Mouse (Mus musculus): ENCODE data around the gene Abhd17b. TPM values are rescaled to one million over a fixed set of nuclear protein-coding genes. Genes with fewer than 3 reads are reported as not detected.
"Not testable (repeated sequence)": the region's sequence is repeated elsewhere in the genome, so short reads cannot be mapped to it uniquely, and the experiment has no call there.

Abhd17b gene
- total RNA-seq (2021), result 10 to 100 TPM; 50.1 to 58.3 TPM
- long read RNA-seq, experiment 1, transcript Abhd17b-201 (4 exons, 2,259 nt), result major isoform, 57 of 73 reads
- long read RNA-seq, experiment 1, partial matches to known transcripts, result 2 of 73 reads
- long read RNA-seq, experiment 1, other reads (novel, unspliced or antisense), result 13 of 73 reads
- long read RNA-seq, experiment 2, transcript Abhd17b-201 (4 exons, 2,259 nt), result major isoform, 13 of 13 reads
- long read RNA-seq, experiment 2, partial matches to known transcripts, result 0 of 13 reads
- long read RNA-seq, experiment 2, other reads (novel, unspliced or antisense), result 0 of 13 reads

GRCm38 (mm10) chr19:21653172-21653981 lies at the start of gene Abhd17b:
TSS of gene Abhd17b (plus strand) at chr19:21653185.
- peak; percentile 70 to 72 for DNase-seq

GRCm38 (mm10) chr19:21603836-21604235 lies 49.1 kb upstream of the Abhd17b start:
- DNase-seq, result no peak

DNA sequence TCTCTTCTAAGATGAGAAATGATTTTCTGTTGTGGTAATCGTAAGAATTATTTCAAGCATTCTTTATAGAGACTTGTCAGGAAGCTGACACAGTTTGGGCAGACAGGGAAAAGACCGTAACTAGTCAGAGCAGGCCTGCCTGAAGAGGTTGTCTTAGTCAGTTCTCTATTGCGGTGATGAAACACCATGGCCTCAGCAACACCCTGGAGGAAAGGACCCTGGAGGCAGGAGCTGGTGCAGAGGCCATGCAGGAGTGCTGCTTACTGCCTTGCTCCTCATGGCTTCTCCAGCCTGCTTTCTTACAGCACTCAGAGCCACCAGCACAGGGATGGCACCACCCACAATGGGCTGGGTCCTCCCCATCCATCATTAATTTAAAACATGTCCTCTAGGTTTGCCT lies 47.7 kb upstream of the Abhd17b start:
- peak in 1 of 2 experiments; percentile 14 for DNase-seq

DNA sequence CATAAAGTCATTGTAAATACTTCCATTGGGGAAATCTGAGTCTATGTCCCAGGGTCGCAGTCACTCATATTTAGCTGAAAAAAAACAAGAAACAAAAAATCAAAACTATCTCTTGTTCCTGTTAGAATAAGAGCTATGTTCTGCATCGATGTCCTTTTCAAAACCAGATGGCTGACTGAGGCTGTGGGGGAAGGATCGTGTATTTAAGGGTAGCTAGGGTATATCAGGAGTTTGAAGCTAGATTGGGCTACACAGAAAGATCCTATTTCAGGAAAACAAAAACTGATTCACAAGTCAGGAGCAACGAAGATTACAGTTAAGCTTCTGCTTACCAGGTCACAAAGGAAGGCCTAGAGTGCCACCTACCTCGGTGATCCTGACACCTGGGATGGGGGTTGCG lies 42.7 kb upstream of the Abhd17b start:
- no peak for DNase-seq

GRCm38 (mm10) chr19:21611297-21611696 lies 41.7 kb upstream of the Abhd17b start:
- no peak for DNase-seq

- no peak for DNase-seq
Measured at GRCm38 (mm10) chr19:21611725-21612575, 41.0 kb upstream of the Abhd17b start.

GRCm38 (mm10) chr19:21615801-21616200 lies 37.2 kb upstream of the Abhd17b start:
- DNase-seq, result no peak

- DNase-seq, result peak in 1 of 2 experiments; percentile 54
Measured at GRCm38 (mm10) chr19:21623410-21624147, 29.4 kb upstream of the Abhd17b start.

- peak; percentile 27 to 39 for DNase-seq
Measured at GRCm38 (mm10) chr19:21624148-21624535, 28.8 kb upstream of the Abhd17b start.

DNA sequence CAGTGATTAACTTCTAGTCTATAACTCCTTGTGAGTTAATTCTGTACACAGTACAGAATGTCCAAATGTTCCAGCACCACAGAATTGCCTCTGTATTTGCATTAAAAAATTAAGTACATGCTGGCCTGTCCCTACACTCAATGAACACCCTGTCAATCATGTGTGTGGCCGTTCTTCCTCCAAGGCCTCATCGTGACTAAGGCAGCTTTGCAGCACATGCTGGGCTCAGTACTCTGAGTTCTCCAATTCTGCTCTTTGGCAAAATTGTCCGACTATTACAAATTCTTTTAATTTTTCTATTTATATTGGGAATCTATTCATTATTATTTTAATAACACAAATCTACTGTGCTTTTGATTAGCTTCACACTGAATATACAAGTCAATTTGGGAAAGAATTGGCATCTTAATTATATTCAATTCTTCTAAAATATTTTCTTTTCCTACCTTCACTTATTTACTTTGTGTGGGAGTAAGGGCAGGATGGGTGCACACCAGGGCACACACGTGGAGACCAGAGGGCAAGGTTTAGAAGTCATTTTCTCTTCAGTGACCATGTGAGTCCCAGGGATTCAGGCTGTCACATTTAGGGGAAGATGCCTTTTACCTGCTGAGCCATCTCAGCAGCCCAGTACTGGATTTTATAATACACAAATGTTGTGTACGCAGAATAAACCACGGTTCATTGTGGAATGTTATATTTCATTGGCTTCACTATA lies 26.6 kb upstream of the Abhd17b start:
- peak; percentile 24 to 41 for DNase-seq

- DNase-seq, result not testable (repeated sequence)
Measured at GRCm38 (mm10) chr19:21628440-21628839, 24.5 kb upstream of the Abhd17b start.

- DNase-seq, result no peak
Measured at GRCm38 (mm10) chr19:21629030-21629429, 24.0 kb upstream of the Abhd17b start.

GRCm38 (mm10) chr19:21629501-21629900 lies 23.5 kb upstream of the Abhd17b start:
- no peak for DNase-seq

GRCm38 (mm10) chr19:21630656-21631331 lies 22.2 kb upstream of the Abhd17b start:
- DNase-seq, result no peak

DNA sequence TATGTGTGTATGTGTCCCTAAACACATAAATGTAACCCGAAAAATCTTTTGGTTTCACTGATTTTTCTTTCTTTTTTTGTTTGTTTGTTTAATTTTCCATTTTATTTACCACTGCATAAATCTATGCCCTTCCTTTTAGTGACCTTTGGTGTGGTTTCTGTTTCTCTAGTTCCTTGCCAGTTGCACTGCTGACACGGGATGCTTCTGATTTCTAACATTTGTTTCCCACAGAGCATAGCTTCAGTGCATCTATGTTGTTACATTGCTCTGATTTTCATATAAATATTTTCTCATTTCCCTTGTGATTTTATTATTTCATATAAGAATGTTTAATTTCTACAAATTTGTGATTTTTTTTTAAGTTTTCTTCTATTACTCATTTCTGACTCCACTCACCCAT lies 17.6 kb upstream of the Abhd17b start:
- DNase-seq, result no peak

DNA sequence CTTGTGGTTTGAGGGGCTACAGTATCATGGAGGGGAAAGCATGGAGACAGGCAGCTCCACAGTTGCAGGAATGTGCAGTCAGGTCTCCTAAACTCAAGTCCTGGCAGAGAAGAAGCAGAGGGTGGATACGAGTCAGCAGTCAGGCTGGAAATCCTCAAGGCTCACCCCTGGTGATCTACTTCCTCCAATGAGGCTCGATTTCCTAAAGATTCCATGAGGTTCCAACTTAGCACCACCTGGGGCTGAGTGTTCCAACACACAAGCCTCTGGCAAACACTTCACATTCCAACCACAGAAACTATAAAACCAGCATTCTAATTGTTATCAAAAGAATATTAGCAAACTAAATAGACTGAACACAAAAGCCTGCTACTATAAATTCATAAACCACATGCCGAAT lies 16.1 kb upstream of the Abhd17b start:
- no peak for DNase-seq

GRCm38 (mm10) chr19:21637672-21638071 lies 15.3 kb upstream of the Abhd17b start:
- no peak for DNase-seq

GRCm38 (mm10) chr19:21643935-21644334 lies 9.1 kb upstream of the Abhd17b start:
- no peak for DNase-seq

DNA sequence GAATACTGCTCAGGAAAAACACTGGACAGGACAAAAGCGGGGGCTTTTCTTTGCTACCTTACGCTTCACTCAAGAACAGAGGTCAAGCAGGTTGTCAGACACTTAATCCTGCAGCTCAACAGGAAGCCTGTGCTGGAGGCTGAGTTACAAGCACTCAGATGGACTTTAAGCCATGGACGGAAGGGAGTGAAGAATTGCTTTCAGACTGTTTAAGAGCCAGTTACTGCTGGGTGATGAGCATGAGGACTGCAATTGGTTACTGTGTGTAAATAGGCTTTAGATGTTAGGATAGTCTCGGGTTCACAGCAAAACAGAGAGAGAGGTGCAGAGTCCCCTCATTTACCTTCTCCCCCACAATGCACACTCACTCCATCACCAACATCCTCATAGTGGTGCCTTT lies 7.7 kb upstream of the Abhd17b start:
- no peak for DNase-seq

DNA sequence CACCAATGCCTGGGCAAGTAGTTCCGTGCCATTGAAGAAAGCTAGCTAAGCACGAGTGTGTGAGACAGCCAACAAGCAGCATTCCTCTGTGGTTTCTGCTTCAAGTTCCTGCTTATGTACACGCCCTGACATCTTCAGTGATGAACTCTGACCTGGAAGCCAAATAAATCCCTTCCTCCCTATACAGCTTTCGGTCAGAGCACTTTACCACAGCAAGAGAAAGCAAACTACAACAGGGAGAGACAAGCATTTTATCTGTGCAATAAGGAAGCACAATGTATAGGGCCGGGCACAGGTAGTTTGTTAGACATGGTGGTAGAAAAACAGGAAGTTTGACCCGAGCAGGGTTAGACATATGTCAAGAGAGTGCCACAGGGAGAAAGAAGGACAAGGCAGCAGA lies 6.8 kb upstream of the Abhd17b start:
- no peak for DNase-seq

GRCm38 (mm10) chr19:21651664-21652063 lies 1.3 kb upstream of the Abhd17b start:
- no peak for DNase-seq
